Mouse (Mus musculus) regulatory T cell (primary cell): Measurements from ENCODE around the gene Atp1a3.
"Not testable (repeated sequence)": the region's sequence is repeated elsewhere in the genome, so short reads cannot be mapped to it uniquely, and the experiment has no call there.

Experiments used
- in situ Hi-C: fragments of 300-600 bp; cut with MboI, MseI; formaldehyde crosslinking; loops from one replicate; pipeline ENCODE4 v1.15.1; 2025; ENCODE audit warnings: high pct_unique_total_duplicates

The Atp1a3 gene

DNA sequence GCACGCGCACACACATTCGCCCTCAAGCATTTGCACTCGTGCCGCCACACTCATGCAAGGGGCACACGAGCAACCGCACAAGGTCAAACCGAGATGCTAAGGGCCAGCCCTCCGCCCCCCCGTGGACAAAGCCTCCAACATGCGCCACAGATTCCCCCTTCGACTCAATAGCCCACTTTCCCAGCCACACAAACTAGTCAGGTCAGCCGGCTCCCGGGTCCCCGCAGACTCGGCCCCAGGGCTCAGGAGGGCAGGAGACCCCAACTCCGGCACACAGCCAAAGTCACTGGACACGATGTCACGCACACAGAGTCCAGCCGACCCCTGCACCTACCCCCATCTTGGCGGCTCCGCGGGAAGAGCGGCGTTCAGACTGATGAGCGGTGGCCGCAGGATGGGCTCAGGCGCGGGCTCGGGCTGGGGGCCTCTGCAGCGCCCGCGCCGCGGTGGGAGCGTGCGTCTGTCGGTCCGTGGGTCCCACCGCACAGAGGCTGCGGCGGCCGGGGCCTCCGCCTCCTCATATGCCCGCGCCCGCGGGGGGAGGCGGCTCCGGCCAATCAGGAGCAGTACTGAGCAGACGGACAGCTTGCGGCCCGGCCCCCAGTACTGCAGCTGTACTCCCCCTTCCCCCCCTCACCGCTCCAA lies at the start of gene Atp1a3:
TSS of gene Atp1a3 (minus strand) at position 538 of the 645 bp plus-strand sequence.
- in situ Hi-C loops = no loop called here

GRCm38 (mm10) chr7:25052587-25052986 lies 46.8 kb upstream of the Atp1a3 start:
- in situ Hi-C loops = no loop called here

DNA sequence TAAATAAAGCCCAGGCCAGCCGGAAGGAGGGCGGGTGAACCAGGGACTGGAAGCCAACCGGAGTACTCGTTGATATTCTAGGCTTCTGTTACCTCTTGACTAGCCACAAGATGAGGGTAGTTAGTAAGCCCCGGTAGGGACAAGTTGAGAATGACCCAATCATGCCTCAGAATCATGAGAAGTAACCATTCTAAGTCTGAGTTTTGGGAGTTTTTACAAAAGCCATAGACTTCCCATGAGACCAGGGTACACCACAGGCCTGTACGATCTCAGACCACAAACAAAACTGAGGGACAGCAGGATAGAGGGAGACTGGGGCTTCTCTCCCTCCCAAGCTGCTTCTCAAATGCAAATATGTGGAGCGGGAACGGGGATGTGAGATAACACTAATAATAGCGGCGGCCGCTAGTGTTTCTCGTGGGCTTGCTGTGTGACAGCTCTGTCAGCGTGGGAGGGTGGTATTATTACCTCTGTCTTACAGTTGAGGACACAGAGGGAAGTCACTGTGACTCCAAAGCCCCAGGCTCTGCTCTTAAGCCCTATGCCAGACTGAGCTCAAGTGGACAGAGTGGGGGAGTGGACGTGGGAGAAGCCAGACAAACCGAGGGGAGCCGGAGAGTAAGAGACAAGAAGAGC lies 43.7 kb upstream of the Atp1a3 start:
- in situ Hi-C loops = no loop called here

GRCm38 (mm10) chr7:25047363-25047762 lies 41.6 kb upstream of the Atp1a3 start:
- in situ Hi-C loops = no loop called here

DNA sequence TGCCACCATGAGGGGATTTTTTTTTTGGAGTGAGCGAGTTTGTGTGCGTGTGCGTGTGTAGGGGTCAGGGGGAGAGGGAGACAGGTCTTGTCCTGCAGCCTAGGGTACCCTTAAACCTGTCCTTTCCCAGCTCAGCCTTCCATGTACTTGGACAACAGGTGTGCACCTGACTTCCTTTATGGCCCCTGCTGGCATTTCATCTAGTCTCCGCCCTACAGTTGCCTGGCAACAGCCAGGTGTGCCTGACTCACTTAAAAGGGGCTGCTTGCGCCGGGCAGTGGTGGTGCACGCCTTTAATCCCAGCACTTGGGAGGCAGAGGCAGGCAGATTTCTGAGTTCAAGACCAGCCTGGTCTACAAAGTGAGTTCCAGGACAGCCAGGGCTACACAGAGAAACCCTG lies 38.8 kb upstream of the Atp1a3 start:
- in situ Hi-C loops = not testable (repeated sequence)

DNA sequence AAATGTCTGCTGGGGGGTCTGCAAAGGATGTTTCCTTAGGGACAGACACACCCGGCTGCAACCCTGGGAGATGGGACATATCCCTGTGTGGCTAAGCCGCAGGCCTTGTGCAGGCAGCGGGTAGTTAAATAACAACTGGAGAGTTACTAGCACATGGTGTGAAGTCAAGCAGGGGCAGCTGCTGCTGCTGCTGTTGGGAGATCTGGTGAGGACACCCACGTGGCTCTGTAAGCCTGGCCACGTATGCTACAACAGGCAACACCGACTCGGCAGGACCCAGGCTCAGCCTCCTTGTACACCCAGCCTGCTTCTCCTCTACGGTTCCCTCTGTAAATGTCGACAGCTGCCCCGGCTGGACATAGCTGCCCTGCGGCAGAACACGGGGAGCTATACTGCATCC lies 36.2 kb upstream of the Atp1a3 start:
- in situ Hi-C loops = no loop called here

GRCm38 (mm10) chr7:25035916-25036315 lies 30.2 kb upstream of the Atp1a3 start:
- in situ Hi-C loops = no loop called here

DNA sequence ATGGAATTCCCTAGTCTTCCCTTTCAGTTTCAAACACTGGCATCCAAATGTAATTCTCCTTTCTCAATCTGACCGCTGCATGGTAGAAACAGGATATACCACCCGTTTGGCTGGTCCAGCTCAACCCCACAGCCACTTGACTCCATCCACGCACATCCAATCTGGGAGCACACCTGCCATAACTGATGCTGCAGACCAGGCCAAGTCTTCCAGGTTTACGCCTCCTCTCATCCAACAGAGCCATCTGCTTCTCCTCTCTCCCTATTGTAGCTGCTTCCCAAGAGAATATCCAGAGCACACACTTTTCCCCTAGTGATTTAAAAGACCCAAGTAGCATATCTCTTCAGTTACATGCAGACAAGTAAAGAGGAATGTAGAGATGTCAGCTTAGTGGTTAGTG lies 29.0 kb upstream of the Atp1a3 start:
- in situ Hi-C loops = no loop called here

GRCm38 (mm10) chr7:25031528-25031927 lies 25.8 kb upstream of the Atp1a3 start:
- in situ Hi-C loops = no loop called here

- in situ Hi-C loops = no loop called here
These were observed 24.4 kb upstream of the Atp1a3 start for GRCm38 (mm10) chr7:25030032-25030753.

GRCm38 (mm10) chr7:25026452-25026851 lies 20.7 kb upstream of the Atp1a3 start:
- in situ Hi-C loops = no loop called here

DNA sequence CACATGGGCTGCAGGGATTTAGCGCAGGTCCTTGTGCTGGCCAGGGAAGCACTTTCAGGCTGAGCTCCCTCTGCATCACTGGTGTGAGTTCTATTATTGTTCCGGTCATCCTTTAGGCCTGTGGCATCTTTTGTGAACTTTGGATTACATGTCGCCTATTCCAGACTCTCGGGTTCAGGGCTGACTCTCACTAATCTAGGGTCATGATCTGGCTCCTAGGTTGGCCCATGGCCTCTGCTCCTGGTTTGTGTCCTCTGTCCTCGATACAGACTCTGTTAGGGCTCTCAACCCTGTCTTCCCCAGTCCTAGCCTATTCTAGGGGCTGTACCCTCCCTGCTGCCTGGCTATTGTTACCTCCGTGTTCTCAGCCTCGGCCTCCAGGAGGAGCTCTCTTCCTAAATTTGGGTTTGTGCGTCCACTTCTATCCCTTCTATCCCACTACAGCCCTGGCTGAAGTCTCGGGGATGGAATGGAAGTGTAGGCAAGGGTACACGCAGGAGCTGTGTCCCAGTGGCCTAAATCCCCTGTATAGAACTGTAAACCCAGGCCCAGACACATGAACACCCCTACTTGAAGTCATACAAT lies 20.2 kb upstream of the Atp1a3 start:
- in situ Hi-C loops = no loop called here

DNA sequence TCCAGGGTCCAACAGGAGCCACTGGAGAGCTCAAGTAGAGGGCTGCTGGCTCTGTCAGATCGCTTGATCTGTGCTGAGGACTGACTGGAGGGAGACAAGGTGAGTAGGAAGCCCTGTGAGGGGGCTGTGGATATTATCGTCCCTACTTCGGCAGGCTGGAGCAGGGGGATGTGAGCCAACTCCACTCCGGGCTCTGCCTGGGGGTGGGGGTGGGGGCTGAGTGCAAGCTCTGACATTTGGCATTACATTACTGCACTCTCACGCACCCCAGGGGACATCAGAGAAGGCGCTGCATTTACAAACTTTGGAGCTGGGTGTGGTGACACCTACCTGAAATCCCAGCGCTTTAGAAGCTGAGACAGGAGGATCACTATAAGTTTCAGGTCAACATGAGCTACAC lies 5.8 kb upstream of the Atp1a3 start:
- in situ Hi-C loops = no loop called here

DNA sequence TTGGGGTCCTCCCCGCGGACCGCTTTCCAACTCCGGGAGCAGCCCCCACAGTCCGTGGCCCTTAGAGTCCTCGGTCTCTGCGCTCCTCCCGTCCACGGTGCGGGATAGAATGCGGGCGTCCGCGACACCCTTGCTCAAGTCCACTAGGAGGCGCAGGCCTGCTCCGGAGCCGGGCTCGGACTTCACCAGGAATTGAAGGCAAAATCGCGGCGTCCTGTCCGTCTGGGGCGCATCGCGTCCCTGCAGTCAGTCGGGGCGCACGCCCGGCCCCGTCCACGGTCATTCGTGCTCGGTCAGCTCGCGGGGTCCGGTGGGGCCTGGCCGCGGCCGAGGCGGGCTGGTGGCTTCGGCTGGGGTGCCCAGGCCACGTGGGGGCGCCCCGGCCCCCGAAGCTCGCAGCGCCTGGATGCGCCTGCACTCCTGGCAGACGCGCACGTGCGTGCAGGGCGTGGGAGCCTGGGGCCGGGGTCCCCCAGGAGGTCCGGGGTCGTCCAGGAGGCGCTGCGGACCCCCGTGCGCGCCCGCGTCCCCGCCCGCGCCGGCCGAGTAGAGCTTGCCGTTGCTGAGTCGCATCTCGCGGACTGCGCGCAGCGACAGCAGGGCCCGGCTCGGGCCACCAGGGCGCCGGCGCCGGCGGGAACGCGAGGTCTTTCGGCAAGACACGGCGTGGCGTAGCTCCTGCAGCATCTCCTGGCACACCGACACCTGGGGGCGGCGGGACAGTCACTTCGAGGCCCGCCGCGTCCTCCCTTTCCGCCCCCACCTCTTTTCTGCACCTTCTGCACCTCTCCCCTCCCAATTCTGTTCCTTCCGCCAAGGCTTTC lies 4.5 kb upstream of the Atp1a3 start:
- in situ Hi-C loops = no loop called here

GRCm38 (mm10) chr7:25009099-25009700 lies 3.4 kb upstream of the Atp1a3 start:
- in situ Hi-C loops = no loop called here

DNA sequence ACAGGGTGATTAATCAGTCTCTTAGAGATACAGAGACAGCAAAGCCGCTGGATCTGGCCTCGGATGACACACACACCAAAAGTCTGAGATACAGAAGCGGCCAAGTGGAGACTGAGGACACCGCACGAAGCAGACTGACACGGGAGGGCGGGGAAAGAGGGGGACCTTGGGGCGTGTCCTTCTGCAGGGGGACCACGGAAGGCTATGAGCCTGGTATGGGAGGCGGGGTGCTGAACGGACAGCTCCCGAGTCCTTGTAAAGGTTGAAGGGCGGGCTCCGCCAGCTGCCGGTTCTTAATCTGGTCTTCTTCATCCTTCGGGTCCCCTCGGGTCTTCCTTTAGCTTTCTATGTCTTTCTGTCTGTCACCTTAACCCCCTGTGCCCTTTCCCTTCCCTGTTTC lies 2.9 kb upstream of the Atp1a3 start:
- in situ Hi-C loops = no loop called here

- in situ Hi-C loops = no loop called here
These were observed 2.0 kb upstream of the Atp1a3 start for GRCm38 (mm10) chr7:25007609-25008374.

GRCm38 (mm10) chr7:25006586-25007364 lies 1.0 kb upstream of the Atp1a3 start:
- in situ Hi-C loops = no loop called here

GRCm38 (mm10) chr7:25006171-25006570 lies 413 bp upstream of the Atp1a3 start:
- in situ Hi-C loops = no loop called here

GRCm38 (mm10) chr7:25004806-25005205 lies 952 bp downstream of the Atp1a3 start:
- in situ Hi-C loops = no loop called here
